Mouse (Mus musculus): ENCODE measurements around the gene Tmem129.

DNA sequence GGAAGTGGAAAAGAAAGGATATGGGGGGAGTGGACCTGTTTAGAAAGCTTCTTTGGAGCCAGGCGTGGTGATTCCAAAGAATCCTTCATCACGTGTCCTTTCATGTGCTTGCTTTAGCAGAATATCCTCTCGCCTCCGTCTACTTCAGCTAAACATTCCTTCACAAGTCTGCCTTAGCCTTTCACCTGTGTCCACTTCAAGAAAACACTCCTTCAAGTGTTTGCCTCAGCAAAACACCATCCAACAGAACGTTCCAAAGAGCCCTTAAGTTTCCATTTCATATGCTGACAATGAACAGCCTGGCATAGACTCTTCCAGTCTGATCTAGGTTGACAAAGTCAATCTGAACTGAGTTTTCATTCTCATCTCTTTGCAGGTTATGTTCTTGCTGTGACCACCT is 20.0 kb upstream of the Tmem129 start:
- no peak for TF ChIP-seq TCF12 (IDR thresholded peaks at IDR 0.05; ENCODE audit: insufficient read depth, poor library complexity, severe bottlenecking)
- TF ChIP-seq POLR2A (IDR thresholded peaks at IDR 0.05; ENCODE audit: insufficient read length, low read depth) = no peak
- TF ChIP-seq SRF (IDR thresholded peaks at IDR 0.05; ENCODE audit: control insufficient read depth, insufficient read length, low read depth) = no peak
- TF ChIP-seq USF1 (IDR thresholded peaks at IDR 0.05; ENCODE audit: low read depth) = no peak
